Mouse (Mus musculus) megakaryocyte, embryonic 14.5 days (primary cell): Measurements from ENCODE around the gene Evi5l.

Experiments used
- FLI1 ChIP-seq: IDR thresholded peaks from 2 replicates; pipeline ENCODE4 v1.6.1; 2012; ENCODE audit warnings: low read length, inconsistent platforms, mixed read lengths
- GATA1 ChIP-seq: IDR thresholded peaks from 3 replicates; pipeline ENCODE4 v1.6.1; 2012; ENCODE audit warnings: mixed read lengths, low read length, inconsistent platforms, borderline replicate concordance

DNA sequence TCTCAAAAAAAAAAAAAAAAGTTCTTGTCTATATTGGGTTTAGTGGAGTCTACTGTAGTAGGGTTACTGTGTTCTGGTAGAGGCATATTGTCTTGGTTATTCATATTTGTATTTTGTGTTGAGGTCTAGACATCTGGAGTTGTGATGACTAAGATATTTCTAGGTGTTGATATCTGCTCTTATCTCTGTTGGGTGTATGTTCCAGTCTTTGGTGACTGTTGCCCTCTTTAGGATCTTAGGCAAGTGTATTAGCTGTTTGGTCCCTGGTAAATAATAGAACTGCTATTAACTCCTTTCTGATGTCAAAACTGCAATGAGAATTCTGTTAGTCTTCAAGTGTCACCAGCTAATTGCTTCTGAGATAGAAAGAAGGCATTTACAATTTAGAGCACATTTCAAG lies 11.5 kb upstream of the Evi5l start:
- TF ChIP-seq GATA1 (no peak), FLI1 (no peak)
